Mouse (Mus musculus) hindbrain, embryonic 12.5 days (tissue): ENCODE data around the gene Cacna1a. TPM values are rescaled to one million over a fixed set of nuclear protein-coding genes. Genes with fewer than 3 reads are reported as not detected.
"Not testable (repeated sequence)": the region's sequence is repeated elsewhere in the genome, so short reads cannot be mapped to it uniquely, and the experiment has no call there.

Experiments
- ATAC-seq: fragments of 200-750 bp; cut with Nextera tagmentation; 2 replicates; pipeline ENCODE4 v1.8.0; 2017; ENCODE audit warnings: moderate TSS enrichment; ENCODE audit not compliant: low FRiP score
- H3K27ac ChIP-seq: fragments of 300-500 bp; sonication (generic); 2 replicates; pipeline ENCODE4 v1.5.1; 2016; ENCODE audit warnings: mild to moderate bottlenecking
- H3K27me3 ChIP-seq: fragments of 300-500 bp; sonication (generic); 2 replicates; pipeline ENCODE4 v1.6.1; 2016; ENCODE audit warnings: mild to moderate bottlenecking
- H3K36me3 ChIP-seq: fragments of 300-500 bp; sonication (generic); 2 replicates; pipeline ENCODE4 v1.6.1; 2016; ENCODE audit warnings: mild to moderate bottlenecking
- H3K4me1 ChIP-seq: fragments of 300-500 bp; sonication (generic); 2 replicates; pipeline ENCODE4 v1.6.1; 2016
- H3K4me2 ChIP-seq: fragments of 300-500 bp; sonication (generic); replicated peaks from 2 replicates; pipeline ENCODE4 v1.6.1; 2016; ENCODE audit warnings: mild to moderate bottlenecking
- H3K4me3 ChIP-seq: fragments of 300-500 bp; sonication (generic); 2 replicates; pipeline ENCODE4 v1.5.1; 2016; ENCODE audit warnings: mild to moderate bottlenecking
- H3K9ac ChIP-seq: fragments of 300-500 bp; sonication (generic); 2 replicates; pipeline ENCODE4 v1.6.1; 2016; ENCODE audit warnings: mild to moderate bottlenecking, moderate library complexity
- H3K9me3 ChIP-seq: fragments of 300-500 bp; sonication (generic); replicated peaks from 2 replicates; pipeline ENCODE4 v1.6.1; 2016; ENCODE audit warnings: mild to moderate bottlenecking
- WGBS: fragments of 180-500 bp; shearing (Covaris S2); methylation state at CpG from one replicate; pipeline ENCODE4 v1.1.7; 2016; 5-methylcytosine and 5-hydroxymethylcytosine counted together
- polyA plus RNA-seq: library from polyadenylated mRNA; unstranded; fragments of >200 nt; fragmentation: Nextera tagmentation; extraction: Ambion mirVana; gene quantifications from 2 replicates; pipeline ENCODE4 v1.2.1, GENCODE M21; 2016

The Cacna1a gene
- polyA plus RNA-seq, 1 experiment from 2014 or later = 16.1 TPM

DNA sequence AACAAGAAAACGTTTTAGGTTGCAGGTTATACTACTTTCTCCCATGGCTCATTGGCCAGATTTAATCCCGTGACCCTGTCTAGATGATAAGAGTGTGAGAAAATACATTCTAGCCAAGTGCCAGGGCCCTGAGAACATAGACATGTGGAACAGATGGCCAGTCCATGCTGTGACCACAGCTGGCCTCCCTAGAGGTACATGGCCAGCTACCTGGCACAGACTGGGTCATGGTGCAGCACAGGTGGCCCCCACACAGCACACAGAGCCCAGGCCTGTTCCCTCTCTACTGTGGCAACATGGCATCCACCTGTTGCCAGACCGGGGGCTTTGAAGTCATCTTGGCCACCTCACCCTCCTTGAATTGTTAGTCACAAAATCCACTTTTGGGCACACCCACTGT, 101.0 kb downstream of the Cacna1a start:
- H3K4me3 ChIP-seq = no peak overlapping the region
- H3K4me1 ChIP-seq = peaks cover 7% of the 10 kb centered on the region
- no peaks in the 10 kb centered on the region for H3K36me3 ChIP-seq
- no peak overlapping the region for H3K9ac ChIP-seq
- H3K4me2 ChIP-seq = no peak overlapping the region
- H3K9me3 ChIP-seq = no peaks in the 10 kb centered on the region
- WGBS = 85% methylated on average over 3 of the region's 3 CpGs
- ATAC-seq = no peak
- H3K27me3 ChIP-seq = no peaks in the 10 kb centered on the region
- H3K27ac ChIP-seq = no peak overlapping the region

DNA sequence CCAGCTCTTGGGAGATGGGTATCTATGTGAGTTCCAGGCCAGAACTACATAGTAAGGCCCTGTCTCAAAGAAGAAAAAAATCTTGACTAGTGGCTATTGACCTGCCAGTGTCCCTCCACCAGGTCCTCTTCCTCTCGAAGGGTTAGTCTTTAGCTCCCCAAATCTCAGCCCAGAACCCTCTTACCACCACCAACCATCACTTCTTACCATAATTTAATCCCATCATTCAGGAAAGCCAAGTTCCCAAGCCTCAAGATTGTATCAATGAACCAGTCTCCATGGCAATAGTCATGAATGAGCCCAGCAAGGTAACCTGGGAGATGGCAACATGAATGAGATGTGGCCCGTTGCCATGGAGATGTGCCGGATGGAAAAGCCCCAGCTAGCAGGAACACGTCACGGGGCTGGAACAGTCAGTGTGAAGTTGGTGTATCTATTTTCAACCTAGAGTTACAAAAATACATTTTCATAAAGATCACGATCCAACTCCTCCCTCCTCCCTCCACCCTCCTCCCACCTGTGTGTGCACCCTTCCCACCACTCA, 106.4 kb downstream of the Cacna1a start:
- no peak overlapping the region for H3K4me2 ChIP-seq
- ATAC-seq = 0 out of 2 replicates have a peak, but pooled peaks have one; percentile 69
- H3K9ac ChIP-seq = no peak overlapping the region
- H3K4me3 ChIP-seq = no peak overlapping the region
- H3K27ac ChIP-seq = no peak overlapping the region
- H3K9me3 ChIP-seq = no peaks in the 10 kb centered on the region
- H3K27me3 ChIP-seq = no peaks in the 10 kb centered on the region
- WGBS = 62% methylated on average over 6 of the region's 6 CpGs
- H3K4me1 ChIP-seq = peaks cover 12% of the 10 kb centered on the region
- no peaks in the 10 kb centered on the region for H3K36me3 ChIP-seq

DNA sequence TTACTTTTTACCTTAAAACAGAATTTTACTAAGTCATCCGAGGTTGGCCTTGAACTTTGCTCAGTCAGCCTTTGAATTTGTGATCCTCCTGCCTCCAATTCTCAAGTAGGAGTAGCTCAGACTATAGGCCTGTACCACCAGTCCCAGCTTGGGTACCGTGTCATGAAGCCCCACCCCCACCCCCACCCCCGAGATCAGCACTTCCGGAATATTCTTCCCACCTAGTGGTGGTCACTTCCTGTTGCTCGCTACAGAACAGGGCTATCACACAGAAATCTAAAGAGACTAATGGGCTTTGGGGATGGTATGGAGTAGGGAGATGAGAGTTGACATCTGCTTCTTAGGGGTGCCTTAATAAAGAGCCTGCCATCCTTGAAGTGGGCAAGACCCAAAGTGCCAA, 112.9 kb downstream of the Cacna1a start:
- Histone ChIP-seq H3K27ac (no peak overlapping the region), H3K4me2 (no peak overlapping the region), H3K9me3 (no peaks in the 10 kb centered on the region), H3K36me3 (no peaks in the 10 kb centered on the region), H3K4me3 (no peak overlapping the region), H3K27me3 (no peaks in the 10 kb centered on the region), H3K9ac (no peak overlapping the region), H3K4me1 (peaks cover 5% of the 10 kb centered on the region)
- ATAC-seq = no peak
- WGBS = 72% methylated on average over 5 of the region's 5 CpGs

DNA sequence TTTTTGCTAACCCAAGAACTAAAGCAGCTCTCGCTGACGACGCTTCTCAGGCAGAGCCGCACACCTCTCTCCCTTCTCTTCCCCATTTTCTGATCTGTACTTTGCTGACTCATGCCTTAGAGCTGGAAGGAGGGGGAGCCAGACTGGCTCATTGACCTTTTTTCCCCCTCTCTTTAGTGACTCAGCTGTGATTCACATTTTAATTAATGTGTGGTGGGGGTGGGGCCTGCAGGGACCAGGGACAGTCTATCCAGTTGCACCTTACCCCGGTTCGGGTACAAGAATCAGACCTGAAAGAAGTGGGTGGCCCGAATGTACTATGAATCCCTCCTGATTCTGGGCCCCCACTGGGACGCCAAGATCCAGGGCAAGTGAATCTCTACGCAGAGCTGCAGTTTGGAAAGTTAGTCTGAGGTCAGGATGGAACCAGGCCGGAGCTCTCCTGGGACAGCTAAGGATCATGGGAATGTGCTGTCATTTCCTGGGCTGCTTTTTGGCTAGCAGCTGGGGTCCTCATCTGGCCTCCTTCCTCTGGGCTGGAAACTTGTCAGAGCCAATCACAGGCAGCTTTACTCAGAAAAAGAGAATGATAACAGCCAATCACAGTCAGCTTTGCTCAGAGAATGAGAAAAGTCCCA, 113.5 kb downstream of the Cacna1a start:
- no peak overlapping the region for H3K9ac ChIP-seq
- WGBS = 73% methylated on average over 10 of the region's 10 CpGs
- H3K4me3 ChIP-seq = no peak overlapping the region
- H3K27ac ChIP-seq = no peak overlapping the region
- H3K36me3 ChIP-seq = no peaks in the 10 kb centered on the region
- ATAC-seq = no peak
- no peaks in the 10 kb centered on the region for H3K27me3 ChIP-seq
- no peaks in the 10 kb centered on the region for H3K9me3 ChIP-seq
- no peak overlapping the region for H3K4me2 ChIP-seq
- peaks cover 5% of the 10 kb centered on the region for H3K4me1 ChIP-seq

DNA sequence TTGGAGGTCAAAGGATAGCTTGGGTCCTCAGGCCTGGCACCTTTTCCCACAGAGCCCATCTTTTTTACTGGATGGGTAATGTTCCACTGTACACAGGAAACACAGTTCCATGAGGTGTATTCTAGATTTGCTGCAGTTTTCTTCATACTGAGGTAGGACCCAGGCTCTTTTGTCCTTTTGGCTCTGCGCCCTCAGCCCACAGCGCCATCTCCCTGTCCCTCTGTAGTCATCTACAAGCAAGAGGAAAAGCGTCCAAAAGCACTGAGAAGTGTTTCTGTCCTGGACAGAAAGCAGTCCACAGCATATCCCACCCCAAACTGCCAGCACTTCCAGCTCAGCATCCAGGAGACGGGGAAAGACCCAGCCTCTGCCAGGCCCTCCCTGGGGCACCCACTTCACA, 114.4 kb downstream of the Cacna1a start:
- H3K4me2 ChIP-seq = no peak overlapping the region
- peaks cover 5% of the 10 kb centered on the region for H3K4me1 ChIP-seq
- H3K36me3 ChIP-seq = no peaks in the 10 kb centered on the region
- WGBS = 87% methylated on average over 4 of the region's 4 CpGs
- H3K9me3 ChIP-seq = no peaks in the 10 kb centered on the region
- no peaks in the 10 kb centered on the region for H3K27me3 ChIP-seq
- ATAC-seq = no peak
- no peak overlapping the region for H3K27ac ChIP-seq
- H3K9ac ChIP-seq = no peak overlapping the region
- no peak overlapping the region for H3K4me3 ChIP-seq

DNA sequence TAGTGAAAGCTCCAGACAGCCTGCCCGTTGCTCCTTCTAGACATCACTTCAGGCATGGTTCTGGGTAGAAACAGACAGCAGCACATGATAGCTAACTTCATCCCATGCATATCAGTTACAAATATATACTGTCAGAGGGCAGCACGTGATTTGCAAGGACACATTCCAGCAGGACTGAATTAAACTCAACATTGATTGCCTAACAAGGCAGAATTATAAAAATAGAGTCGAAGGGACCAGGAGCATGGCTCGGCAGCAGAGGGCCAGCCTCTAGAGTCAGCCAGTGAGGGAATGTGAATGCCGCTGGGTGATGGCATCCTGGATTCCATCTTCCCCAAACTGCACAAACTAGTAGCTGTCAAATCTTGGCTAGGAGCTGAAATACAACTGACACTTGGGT, 119.0 kb downstream of the Cacna1a start:
- WGBS = 86% methylated on average over 5 of the region's 5 CpGs

DNA sequence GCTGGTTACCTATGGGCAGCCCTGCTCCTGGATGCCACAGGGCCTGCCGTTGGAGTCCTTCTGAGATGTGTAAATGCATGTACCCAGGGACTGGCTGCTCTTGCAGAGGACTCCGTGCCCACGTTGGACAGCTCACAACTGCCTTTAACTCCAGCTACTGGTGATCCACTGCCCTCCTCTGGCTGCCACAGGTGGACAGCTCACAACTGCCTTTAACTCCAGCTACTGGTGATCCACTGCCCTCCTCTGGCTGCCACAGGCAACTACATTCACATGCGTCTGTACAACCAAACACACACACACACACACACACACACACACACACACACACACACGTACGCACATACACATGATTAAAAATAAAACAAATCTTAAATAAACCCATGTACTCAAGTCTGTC, 121.5 kb downstream of the Cacna1a start:
- 83% methylated on average over 6 of the region's 6 CpGs for WGBS
- not testable (repeated sequence) for H3K27ac ChIP-seq, H3K4me1 ChIP-seq, H3K9ac ChIP-seq, ATAC-seq, H3K36me3 ChIP-seq, H3K4me3 ChIP-seq, H3K9me3 ChIP-seq, H3K27me3 ChIP-seq, H3K4me2 ChIP-seq

More for the DNA sequence above, 119.0 kb downstream of the Cacna1a start:
- H3K27me3 ChIP-seq = no peaks in the 10 kb centered on the region
- H3K4me3 ChIP-seq = no peak overlapping the region
- H3K36me3 ChIP-seq = no peaks in the 10 kb centered on the region
- no peak overlapping the region for H3K4me2 ChIP-seq
- no peak for ATAC-seq
- H3K9me3 ChIP-seq = no peaks in the 10 kb centered on the region
- H3K4me1 ChIP-seq = no peaks in the 10 kb centered on the region
- H3K9ac ChIP-seq = no peak overlapping the region
- H3K27ac ChIP-seq = no peak overlapping the region

DNA sequence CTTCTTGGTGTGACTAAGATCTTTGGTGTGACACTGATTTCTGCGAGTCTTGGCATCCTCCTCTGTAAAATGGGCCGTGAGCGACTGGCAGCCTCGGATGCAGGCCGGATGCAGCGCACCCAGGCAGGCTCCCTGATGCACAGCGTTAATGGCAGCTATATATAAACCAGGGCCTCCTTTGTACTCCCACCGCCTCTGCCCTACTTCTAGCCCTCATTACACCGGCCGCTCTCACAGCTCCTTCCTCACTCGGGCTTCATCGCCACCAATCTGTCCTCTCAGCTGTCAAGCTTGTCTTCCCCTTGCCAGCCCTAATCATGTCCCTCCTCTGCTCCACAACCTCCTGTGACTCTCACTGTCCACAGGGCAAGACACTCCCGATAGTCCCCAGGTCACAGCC, 123.4 kb downstream of the Cacna1a start:
- H3K9ac ChIP-seq = no peak overlapping the region
- H3K4me2 ChIP-seq = no peak overlapping the region
- H3K4me3 ChIP-seq = no peak overlapping the region
- H3K4me1 ChIP-seq = no peaks in the 10 kb centered on the region
- H3K27me3 ChIP-seq = no peaks in the 10 kb centered on the region
- H3K36me3 ChIP-seq = 0 out of 2 replicates have a peak, but pooled peaks cover 4% of the 10 kb centered on the region
- H3K27ac ChIP-seq = no peak overlapping the region
- ATAC-seq = no peak
- no peaks in the 10 kb centered on the region for H3K9me3 ChIP-seq
- 88% methylated on average over 13 of the region's 13 CpGs for WGBS

DNA sequence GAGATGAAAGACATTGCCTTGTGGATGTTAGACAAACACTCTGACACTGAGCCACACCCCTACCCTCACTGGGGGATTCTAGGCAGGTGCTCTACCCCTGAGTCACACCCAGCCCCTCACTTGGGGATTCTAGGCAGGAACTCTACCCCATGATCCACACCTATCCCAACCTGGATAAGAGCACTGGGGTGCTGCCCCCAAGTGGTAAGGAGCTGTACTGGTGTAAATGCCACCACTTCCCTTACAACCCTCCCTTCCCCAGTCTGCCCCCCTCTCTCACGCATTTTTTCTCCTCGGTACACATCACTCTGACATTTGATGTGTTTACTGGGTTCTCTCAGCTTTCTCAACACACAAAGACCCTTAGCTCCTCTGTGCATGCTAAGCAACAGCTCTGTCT, 125.5 kb downstream of the Cacna1a start:
- no peak overlapping the region for H3K4me3 ChIP-seq
- no peak overlapping the region for H3K4me2 ChIP-seq
- H3K9me3 ChIP-seq = no peaks in the 10 kb centered on the region
- no peak overlapping the region for H3K9ac ChIP-seq
- H3K27me3 ChIP-seq = no peaks in the 10 kb centered on the region
- ATAC-seq = no peak
- 18% methylated on average over 2 of the region's 2 CpGs for WGBS
- H3K27ac ChIP-seq = no peak overlapping the region
- H3K4me1 ChIP-seq = no peaks in the 10 kb centered on the region
- 0 out of 2 replicates have a peak, but pooled peaks cover 4% of the 10 kb centered on the region for H3K36me3 ChIP-seq

DNA sequence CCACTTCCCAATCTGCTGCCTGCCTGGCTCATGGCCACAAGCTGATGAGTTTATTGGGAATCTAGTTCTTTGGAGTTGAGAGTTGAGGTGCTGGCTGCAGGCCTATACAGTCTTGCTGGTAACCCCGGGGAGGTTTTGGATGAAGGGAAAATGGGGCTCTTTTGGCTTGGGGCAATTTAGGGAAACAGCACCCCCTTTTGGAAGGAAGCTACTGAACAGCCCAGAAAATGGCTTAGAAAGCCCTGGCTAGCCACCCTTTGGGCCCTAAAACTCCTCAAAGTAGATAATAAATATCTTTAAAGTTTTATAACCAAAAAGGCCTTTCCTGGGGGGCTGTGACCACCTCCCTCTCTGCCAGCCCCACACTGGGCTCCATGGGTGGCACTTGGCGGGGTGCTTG, 129.9 kb downstream of the Cacna1a start:
- WGBS = 77% methylated on average over 2 of the region's 2 CpGs
- Histone ChIP-seq H3K27ac (no peak overlapping the region), H3K4me1 (no peaks in the 10 kb centered on the region), H3K4me2 (no peak overlapping the region), H3K9me3 (no peaks in the 10 kb centered on the region), H3K9ac (no peak overlapping the region), H3K27me3 (no peaks in the 10 kb centered on the region), H3K36me3 (peaks cover 13% of the 10 kb centered on the region; the same call in 1 of the 2 replicates), H3K4me3 (no peak overlapping the region)
- no peak for ATAC-seq

DNA sequence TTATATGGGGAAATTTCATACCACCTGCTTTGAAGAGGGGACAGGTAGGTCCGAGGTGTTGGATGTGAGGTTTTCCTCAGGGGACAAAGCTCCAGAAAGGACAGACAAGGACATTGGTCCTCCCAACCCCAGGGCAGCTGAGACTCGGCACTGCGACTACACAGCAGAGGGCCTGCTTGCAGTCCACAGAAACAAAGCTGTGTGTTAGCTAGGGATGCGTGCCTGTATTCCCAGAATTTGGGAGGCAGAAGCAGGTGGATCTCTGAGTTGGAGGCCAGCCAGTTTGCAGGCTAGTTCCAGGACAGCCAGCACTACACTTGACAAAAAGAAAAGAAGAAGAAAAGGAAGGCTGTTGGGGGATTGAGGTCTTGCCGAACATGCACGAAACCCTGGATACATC, 130.5 kb downstream of the Cacna1a start:
- Histone ChIP-seq H3K27me3 (no peaks in the 10 kb centered on the region), H3K4me3 (no peak overlapping the region), H3K9me3 (no peaks in the 10 kb centered on the region), H3K27ac (no peak overlapping the region), H3K4me1 (no peaks in the 10 kb centered on the region), H3K4me2 (no peak overlapping the region), H3K9ac (no peak overlapping the region), H3K36me3 (peaks cover 17% of the 10 kb centered on the region; the same call in 1 of the 2 replicates)
- WGBS = 89% methylated on average over 6 of the region's 6 CpGs
- ATAC-seq = no peak

DNA sequence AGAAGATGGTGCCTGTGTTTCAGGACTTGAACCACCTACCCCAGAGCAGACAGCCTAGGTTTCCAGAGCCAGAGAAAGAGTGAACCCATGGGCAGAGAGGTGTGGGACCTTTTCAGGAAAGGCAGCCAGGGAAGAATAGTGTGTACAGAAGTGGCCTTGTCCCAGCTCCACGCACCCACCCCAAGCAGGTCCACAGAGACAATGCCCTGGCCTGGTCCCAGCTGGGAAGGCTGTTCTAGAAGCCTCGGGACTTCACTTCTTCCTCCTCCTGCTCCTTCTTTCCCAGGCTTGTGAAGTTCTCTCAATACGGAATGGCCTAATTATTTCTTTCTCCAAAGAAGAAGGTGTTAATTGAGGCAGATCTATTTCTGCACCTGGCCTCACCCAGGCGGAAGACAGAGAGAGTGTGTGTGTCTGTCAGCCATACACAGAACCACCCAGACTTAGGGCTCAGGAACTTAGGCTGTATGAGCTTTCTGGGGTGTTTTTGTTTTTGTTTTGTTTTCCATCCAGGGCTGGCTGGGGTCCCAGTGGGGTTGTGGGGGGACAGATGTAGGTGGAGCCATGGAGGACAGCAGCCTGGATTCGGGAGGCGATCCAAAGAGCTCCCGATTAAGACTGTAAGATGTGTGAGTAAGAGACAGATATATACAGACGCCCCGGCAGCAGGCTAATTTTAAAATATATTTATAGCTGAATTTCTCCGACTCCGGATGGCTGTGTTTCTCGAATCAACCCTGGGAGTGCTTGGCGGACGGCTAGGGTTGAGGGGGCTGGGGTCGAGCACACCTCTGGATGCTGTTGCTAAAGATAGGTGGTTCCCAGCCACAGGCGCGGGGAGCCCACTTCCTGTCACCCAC, 131.8 kb downstream of the Cacna1a start:
- Histone ChIP-seq H3K27me3 (no peaks in the 10 kb centered on the region), H3K9me3 (no peaks in the 10 kb centered on the region), H3K27ac (no peak overlapping the region), H3K4me2 (no peak overlapping the region), H3K4me3 (no peak overlapping the region), H3K9ac (no peak overlapping the region), H3K4me1 (no peaks in the 10 kb centered on the region), H3K36me3 (peaks cover 25% of the 10 kb centered on the region; the same call in 1 of the 2 replicates)
- ATAC-seq = no peak
- WGBS = 83% methylated on average over 17 of the region's 17 CpGs
